Mouse (Mus musculus): ENCODE measurements around the gene Gm6904. TPM values are rescaled to one million over a fixed set of nuclear protein-coding genes. Genes with fewer than 3 reads are reported as not detected.
"Not testable (repeated sequence)": the region's sequence is repeated elsewhere in the genome, so short reads cannot be mapped to it uniquely, and the experiment has no call there.

Gm6904 gene
- polyA plus RNA-seq (2016; fragmentation: Nextera tagmentation; extraction: Ambion mirVana): not detected in 2 replicates

DNA sequence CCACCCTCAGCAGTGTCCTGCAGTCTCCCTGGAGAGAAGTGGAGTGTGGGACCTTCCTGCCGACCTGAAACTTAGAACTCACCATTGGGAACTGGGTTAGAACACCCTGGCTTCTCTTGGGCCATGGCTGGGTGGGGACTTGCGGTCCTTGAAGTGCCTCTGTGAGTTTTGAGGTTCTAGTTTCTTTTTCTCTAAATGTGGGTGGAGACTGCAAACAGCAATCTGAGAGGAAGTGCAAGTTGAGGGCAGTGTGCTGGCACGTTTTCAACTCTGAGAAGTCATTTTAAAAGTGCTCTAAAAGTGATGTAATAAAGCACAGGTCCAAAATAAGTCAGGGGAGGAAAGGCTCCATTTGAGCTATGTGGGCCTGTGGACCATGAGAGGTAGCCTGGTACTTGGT lies at the start of gene Gm6904:
TSS of gene Gm6904 (minus strand) at position 161 of the 400 bp plus-strand sequence.
- Histone ChIP-seq H3K4me1 (no peaks in the 10 kb centered on the region), H3K9me3 (no peaks in the 10 kb centered on the region), H3K27ac (replicated peaks) (no peak within 1 kb of the TSS), H3K27me3 (replicated peaks; ENCODE audit: low read depth, poor library complexity, severe bottlenecking) (no peaks in the 10 kb centered on the region), H3K36me3 (replicated peaks) (no peaks in the 10 kb centered on the region), H3K4me3 (no peak within 1 kb of the TSS)
- no peak for DNase-seq (ENCODE audit: low spot score)
- 75% methylated on average over 3 of the region's 3 CpGs for WGBS

DNA sequence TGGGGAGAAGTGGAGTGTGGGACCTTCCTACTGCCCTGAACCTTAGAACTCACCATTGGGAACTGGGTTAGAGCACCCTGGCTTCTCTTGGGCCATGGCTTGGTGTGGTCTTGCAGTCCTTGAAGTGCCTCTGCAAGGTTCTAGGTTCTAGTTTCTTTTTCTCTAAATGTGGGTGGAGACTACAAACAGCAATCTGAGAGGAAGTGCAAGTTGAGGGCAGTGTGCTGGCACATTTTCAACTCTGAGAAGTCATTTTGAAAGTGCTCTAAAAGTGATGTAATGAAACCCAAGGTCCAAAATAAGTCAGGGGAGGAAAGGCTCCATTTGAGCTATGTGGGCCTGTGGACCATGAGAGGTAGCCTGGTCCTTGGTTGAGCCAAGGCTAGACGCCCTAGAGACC lies 37.4 kb upstream of the Gm6904 start, which contains the start of gene Phf11a:
TSS of gene Phf11a (minus strand) at position 132 of the 400 bp plus-strand sequence.
- not testable (repeated sequence) for DNase-seq (ENCODE audit: low spot score); H3K9me3 ChIP-seq; H3K27me3 ChIP-seq (replicated peaks; ENCODE audit: low read depth, poor library complexity, severe bottlenecking); H3K27ac ChIP-seq (replicated peaks); H3K36me3 ChIP-seq (replicated peaks); H3K4me3 ChIP-seq; H3K4me1 ChIP-seq
- 83% methylated on average over 1 of the region's 1 CpGs for WGBS

DNA sequence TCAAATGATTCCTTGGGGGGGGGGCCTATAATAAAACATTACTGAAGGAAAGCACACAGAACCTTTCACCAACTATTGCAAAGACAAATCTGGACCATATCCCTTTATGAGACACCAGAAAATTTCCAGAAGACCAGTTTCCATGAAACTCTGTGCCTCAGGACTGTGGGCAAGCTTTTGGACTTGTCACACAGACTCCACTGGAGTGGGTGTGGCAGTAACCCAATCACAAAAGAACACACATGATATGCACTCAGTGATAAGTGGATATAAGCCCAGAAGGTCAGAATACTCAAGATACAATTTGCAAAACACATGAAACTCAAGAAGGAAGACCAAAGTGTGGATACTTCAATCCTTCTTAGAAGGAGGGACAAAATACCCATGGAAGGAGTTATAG lies 31.8 kb upstream of the Gm6904 start:
- H3K36me3 ChIP-seq (replicated peaks); H3K27ac ChIP-seq (replicated peaks); H3K27me3 ChIP-seq (replicated peaks; ENCODE audit: low read depth, poor library complexity, severe bottlenecking); H3K4me3 ChIP-seq; H3K9me3 ChIP-seq; DNase-seq (ENCODE audit: low spot score); H3K4me1 ChIP-seq: not testable (repeated sequence)

DNA sequence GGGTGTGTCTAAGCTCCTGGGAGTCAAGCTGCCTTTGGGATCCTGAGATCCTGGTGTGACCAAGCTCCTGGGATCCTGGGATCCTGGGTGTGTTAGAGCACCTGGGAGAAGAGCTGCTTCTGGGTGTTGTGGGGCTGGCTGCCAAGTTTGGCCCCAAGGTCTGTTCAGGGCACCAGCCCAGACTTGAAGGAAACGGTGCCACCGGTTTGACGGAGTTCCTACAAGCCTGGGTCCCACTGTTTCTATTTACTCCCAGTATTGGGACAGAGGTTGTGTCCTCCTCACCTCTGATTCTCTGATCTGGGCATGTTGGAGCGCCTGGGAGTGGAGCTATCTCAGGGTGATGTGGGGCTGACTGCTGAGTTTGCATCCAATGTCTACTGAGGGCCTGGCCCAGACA lies 14.9 kb upstream of the Gm6904 start:
- not testable (repeated sequence) for H3K4me3 ChIP-seq; H3K27me3 ChIP-seq (replicated peaks; ENCODE audit: low read depth, poor library complexity, severe bottlenecking); DNase-seq (ENCODE audit: low spot score); H3K4me1 ChIP-seq; H3K9me3 ChIP-seq; H3K36me3 ChIP-seq (replicated peaks); H3K27ac ChIP-seq (replicated peaks)
- 94% methylated on average over 4 of the region's 4 CpGs for WGBS

DNA sequence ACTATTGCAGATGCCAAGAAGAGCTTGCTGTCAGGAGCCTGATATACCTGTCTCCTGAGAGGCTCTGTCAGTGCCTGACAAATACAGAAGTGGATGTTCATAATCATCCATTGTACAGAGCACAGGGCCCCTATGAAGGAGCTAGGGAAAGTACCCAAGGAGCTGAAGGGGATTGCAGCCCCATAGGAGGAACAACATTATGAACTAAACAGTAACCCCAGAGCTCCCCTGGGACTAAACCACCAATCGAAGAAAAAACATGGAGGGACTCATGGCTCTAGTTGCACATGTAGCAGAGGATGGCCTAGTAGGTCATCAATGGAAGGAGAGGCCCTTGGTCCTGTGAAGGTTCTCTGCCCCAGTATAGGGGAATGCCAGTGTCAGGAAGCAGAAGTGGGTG lies 4.2 kb downstream of the Gm6904 start:
- not testable (repeated sequence) for H3K4me3 ChIP-seq; H3K27ac ChIP-seq (replicated peaks); H3K36me3 ChIP-seq (replicated peaks); DNase-seq (ENCODE audit: low spot score); H3K27me3 ChIP-seq (replicated peaks; ENCODE audit: low read depth, poor library complexity, severe bottlenecking); H3K4me1 ChIP-seq; H3K9me3 ChIP-seq
- WGBS: 92% methylated on average over 1 of the region's 1 CpGs

DNA sequence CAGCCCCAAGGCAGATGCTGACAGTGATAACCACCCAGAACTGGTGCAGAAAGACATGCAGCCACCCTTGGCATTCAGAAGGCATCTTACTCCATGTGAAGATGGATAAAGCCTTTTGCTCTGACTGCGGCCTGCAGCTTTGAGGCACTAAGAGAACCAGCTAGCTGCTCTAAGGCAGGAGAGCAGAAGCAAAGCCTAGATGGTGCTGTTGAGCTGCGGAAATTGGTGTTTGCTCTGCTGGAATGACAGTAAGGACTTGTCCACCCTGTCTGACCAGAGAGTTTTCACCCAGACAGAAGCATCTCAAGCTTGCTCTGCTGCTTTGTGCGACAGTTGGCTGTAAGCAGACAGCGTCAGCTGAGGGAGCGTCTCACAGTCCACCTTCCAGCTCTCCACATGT lies 9.7 kb downstream of the Gm6904 start:
- H3K9me3 ChIP-seq; H3K36me3 ChIP-seq (replicated peaks); H3K27me3 ChIP-seq (replicated peaks; ENCODE audit: low read depth, poor library complexity, severe bottlenecking); H3K4me3 ChIP-seq; H3K27ac ChIP-seq (replicated peaks); H3K4me1 ChIP-seq: not testable (repeated sequence)
- WGBS: 66% methylated on average over 5 of the region's 5 CpGs
- DNase-seq (ENCODE audit: low spot score): peak; percentile 12

DNA sequence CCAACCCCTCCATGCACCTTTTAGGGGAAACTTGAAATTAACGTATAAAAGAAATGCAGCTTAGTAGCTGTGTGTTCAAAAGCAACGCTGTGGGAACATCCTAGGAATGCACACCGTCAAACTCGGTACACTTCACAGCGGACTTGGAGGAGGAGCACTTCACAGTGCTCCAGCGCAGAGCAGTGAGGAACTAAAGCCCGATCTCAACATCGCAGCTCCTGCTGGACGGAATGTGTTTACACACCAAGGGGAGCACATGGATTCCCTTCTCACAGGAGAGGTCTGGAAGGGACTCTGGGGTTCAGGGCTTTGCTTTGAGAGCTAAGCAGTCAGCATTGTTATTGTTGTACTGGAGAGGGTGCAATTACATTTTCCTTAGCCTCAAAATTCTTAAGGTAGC lies 26.4 kb downstream of the Gm6904 start:
- H3K27ac ChIP-seq (replicated peaks): no peak overlapping the region
- no peak for DNase-seq (ENCODE audit: low spot score)
- 95% methylated on average over 9 of the region's 9 CpGs for WGBS
- peaks cover 6% of the 10 kb centered on the region for H3K9me3 ChIP-seq
- H3K4me1 ChIP-seq: no peaks in the 10 kb centered on the region
- H3K4me3 ChIP-seq: no peak overlapping the region
- H3K27me3 ChIP-seq (replicated peaks; ENCODE audit: low read depth, poor library complexity, severe bottlenecking): no peaks in the 10 kb centered on the region
- H3K36me3 ChIP-seq (replicated peaks): peaks cover 100% of the 10 kb centered on the region

DNA sequence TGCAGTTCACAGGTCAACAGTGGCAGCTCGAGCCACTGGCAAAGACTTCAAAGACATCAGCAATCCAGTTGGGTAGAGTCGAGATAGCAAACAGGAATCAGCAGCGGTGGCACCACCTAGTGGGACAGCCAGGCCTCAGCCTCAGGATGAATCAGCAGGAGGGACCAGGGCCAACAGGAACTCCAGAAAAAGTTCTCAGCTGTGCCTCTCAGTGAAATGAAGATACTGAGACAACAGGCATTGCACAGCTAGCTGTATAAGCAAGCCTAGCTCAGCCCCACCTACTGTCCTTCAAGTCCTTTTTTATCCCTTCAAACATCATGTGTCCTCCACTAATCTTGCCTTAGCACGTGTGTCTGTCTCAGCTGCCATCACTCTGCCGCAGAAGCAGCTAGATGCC lies 28.0 kb downstream of the Gm6904 start:
- Histone ChIP-seq H3K36me3 (replicated peaks) (peaks cover 100% of the 10 kb centered on the region), H3K4me3 (no peak overlapping the region), H3K9me3 (no peaks in the 10 kb centered on the region), H3K4me1 (no peaks in the 10 kb centered on the region), H3K27me3 (replicated peaks; ENCODE audit: low read depth, poor library complexity, severe bottlenecking) (no peaks in the 10 kb centered on the region), H3K27ac (replicated peaks) (no peak overlapping the region)
- 76% methylated on average over 5 of the region's 5 CpGs for WGBS
- no peak for DNase-seq (ENCODE audit: low spot score)

DNA sequence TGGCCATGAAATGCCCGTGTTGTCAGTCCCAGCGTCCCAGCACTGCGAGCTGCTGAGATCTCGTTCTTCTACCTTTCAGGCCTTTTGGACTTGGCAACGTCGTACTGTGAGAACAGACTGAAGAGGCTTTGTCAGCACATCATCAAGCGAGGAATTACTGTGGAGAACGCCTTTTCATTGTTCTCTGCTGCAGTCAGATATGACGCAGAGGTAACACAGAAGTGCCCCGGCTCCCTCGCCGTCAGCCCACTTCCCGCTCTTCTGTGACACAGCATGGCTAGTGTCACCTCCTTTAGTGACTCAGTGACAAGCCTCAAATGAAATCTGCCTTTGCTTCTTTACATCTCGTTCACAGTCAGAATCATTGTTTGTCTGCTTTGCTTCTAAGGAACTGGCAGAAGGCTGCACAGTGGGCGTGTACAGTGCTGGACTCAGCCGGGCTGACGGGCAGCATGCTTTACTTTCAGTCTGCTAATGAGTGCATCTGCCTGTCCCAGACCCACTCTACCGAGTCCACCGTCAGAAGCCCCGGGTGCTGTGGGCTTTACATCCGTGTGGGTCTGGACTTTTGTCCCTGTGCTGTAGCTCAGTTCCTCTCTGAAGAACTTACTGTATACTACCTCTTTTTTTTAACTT lies 29.6 kb downstream of the Gm6904 start:
- Histone ChIP-seq H3K36me3 (replicated peaks) (peaks cover 100% of the 10 kb centered on the region), H3K27ac (replicated peaks) (no peak overlapping the region)
- WGBS: 93% methylated on average over 21 of the region's 21 CpGs

DNA sequence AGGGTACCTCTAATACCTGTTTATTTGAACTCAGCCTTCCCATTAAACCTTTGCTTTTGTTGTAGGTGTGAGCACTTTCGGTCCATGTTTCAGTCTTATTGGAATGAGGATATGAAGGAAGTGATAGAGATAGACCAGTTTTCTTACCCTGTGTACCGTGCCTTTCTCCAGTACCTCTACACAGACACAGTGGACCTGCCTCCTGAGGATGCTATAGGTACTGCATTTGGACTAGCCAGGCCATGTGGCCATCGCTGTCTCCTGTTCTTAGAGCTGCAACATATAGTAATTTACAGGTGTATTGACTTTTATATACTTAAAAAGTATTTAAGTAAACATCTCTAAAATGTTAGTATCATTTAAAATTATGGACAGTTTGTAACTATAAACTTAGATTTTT lies 30.2 kb downstream of the Gm6904 start:
- Histone ChIP-seq H3K9me3 (no peaks in the 10 kb centered on the region), H3K4me1 (no peaks in the 10 kb centered on the region), H3K4me3 (no peak overlapping the region), H3K27me3 (replicated peaks; ENCODE audit: low read depth, poor library complexity, severe bottlenecking) (no peaks in the 10 kb centered on the region), H3K27ac (replicated peaks) (no peak overlapping the region), H3K36me3 (replicated peaks) (peaks cover 100% of the 10 kb centered on the region)
- DNase-seq (ENCODE audit: low spot score): no peak
- 97% methylated on average over 3 of the region's 3 CpGs for WGBS

More for the DNA sequence above, 29.6 kb downstream of the Gm6904 start:
- Histone ChIP-seq H3K4me1 (no peaks in the 10 kb centered on the region), H3K9me3 (no peaks in the 10 kb centered on the region), H3K4me3 (no peak overlapping the region), H3K27me3 (replicated peaks; ENCODE audit: low read depth, poor library complexity, severe bottlenecking) (no peaks in the 10 kb centered on the region)
- no peak for DNase-seq (ENCODE audit: low spot score)

DNA sequence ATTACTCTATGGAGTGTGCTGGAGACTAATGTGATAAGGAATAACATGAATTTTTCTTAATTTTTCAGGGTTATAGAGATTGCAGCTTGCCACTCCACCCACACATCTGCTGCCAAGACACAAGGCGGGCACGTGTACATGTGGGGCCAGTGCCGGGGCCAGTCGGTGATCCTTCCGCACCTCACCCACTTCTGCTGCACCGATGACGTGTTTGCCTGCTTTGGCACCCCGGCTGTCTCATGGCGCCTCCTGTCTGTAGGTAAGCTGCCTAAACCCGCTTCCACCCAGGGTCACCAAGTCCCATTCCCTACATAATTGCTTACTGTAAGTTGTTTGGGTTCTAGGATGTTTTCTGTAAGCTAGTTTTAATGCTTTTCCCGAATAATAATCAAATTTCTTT lies 33.8 kb downstream of the Gm6904 start:
- no peak for DNase-seq (ENCODE audit: low spot score)

DNA sequence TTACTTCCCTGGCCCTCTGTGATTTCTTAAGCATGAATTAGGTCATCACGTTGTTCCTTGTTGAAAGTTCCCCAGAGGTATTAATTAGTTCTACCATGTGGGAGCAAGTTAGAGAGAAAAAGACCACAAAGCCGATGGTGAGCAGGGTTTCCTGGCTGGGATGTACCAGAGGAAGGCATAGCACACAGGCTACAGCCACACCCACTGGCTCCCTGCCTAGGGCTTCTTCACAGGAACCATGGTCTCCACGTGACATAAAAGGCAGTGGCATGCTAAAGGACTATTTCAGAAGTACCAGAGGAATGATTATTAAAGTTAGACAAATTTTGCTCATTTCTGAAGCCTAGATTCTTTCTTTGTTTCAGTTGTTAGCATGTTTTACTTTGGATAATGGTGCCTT lies 40.8 kb downstream of the Gm6904 start:
- WGBS: 90% methylated on average over 3 of the region's 3 CpGs
- peaks cover 98% of the 10 kb centered on the region for H3K36me3 ChIP-seq (replicated peaks)
- H3K4me3 ChIP-seq: no peak overlapping the region
- no peak overlapping the region for H3K27ac ChIP-seq (replicated peaks)
- H3K27me3 ChIP-seq (replicated peaks; ENCODE audit: low read depth, poor library complexity, severe bottlenecking): no peaks in the 10 kb centered on the region
- no peak for DNase-seq (ENCODE audit: low spot score)
- H3K9me3 ChIP-seq: no peaks in the 10 kb centered on the region
- H3K4me1 ChIP-seq: no peaks in the 10 kb centered on the region

More for the DNA sequence above, 33.8 kb downstream of the Gm6904 start:
- Histone ChIP-seq H3K4me3 (no peak overlapping the region), H3K9me3 (no peaks in the 10 kb centered on the region), H3K4me1 (no peaks in the 10 kb centered on the region), H3K27ac (replicated peaks) (no peak overlapping the region), H3K27me3 (replicated peaks; ENCODE audit: low read depth, poor library complexity, severe bottlenecking) (no peaks in the 10 kb centered on the region), H3K36me3 (replicated peaks) (peaks cover 100% of the 10 kb centered on the region)
- WGBS: 94% methylated on average over 11 of the region's 11 CpGs

DNA sequence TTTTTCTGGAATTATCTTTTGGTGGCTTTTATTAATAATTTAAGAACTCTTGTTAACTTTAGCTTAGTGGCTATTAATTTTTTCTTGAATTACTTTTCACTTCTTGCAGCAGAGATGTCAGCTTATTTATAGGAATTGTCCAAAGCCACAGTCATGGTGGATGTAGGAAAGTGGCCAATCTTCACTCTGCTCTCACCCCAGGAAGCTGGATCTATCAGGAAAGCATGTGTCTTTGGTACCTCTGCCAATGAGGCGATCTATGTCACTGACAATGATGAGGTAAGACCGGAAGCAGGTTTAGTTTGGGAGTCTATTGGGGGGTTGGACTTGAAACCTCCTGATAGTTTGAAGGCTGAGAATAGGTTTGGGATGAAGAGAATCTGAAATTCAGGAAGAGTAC lies 50.2 kb downstream of the Gm6904 start:
- Histone ChIP-seq H3K4me3 (no peak overlapping the region), H3K9me3 (no peaks in the 10 kb centered on the region), H3K36me3 (replicated peaks) (peaks cover 50% of the 10 kb centered on the region), H3K27me3 (replicated peaks; ENCODE audit: low read depth, poor library complexity, severe bottlenecking) (no peaks in the 10 kb centered on the region), H3K4me1 (peaks cover 30% of the 10 kb centered on the region), H3K27ac (replicated peaks) (no peak overlapping the region)
- DNase-seq (ENCODE audit: low spot score): no peak
- WGBS: 92% methylated on average over 2 of the region's 2 CpGs

Data from embryonic facial prominence, embryonic 10.5 days (tissue).